Comparison of ENCODE assay signal across 20 mouse cellular contexts in genomic region chr10:24444572-24444971, GRCm38 (mm10).
A peak's percentile ranks its signal among the peaks of the same experiment; 100 is the strongest.
DNase-seq lines count a peak whose midpoint lies in the region; ATAC-seq and TF ChIP-seq lines count a peak whose summit lies in the region.
"Had no signal": no experiment of that assay in that cellular context is flagged by ENCODE, and none has a peak within 500 bp of the region (broad histone marks: within the 10 kb centered on the region; RNA-seq: fewer than 3 reads in every experiment).

No protein-coding gene starts in this region.

- H3K9ac ChIP-seq in heart, embryonic 12.5 days, result no peak overlapping the region
- no peak overlapping the region for H3K9ac ChIP-seq in hindbrain, embryonic 13.5 days
- H3K9ac ChIP-seq: forebrain, embryonic 15.5 days; limb, embryonic 13.5 days; liver, postnatal 0 days; midbrain, embryonic 12.5 days had no signal

- no peak overlapping the region for H3K4me2 ChIP-seq in heart, embryonic 12.5 days
- H3K4me2 ChIP-seq in hindbrain, embryonic 13.5 days, result no peak overlapping the region
- H3K4me2 ChIP-seq: forebrain, embryonic 15.5 days; limb, embryonic 13.5 days; midbrain, embryonic 12.5 days had no signal

- H3K9me3 ChIP-seq in heart, embryonic 12.5 days (replicated peaks), result no peaks in the 10 kb centered on the region
- no peaks in the 10 kb centered on the region for H3K9me3 ChIP-seq in hindbrain, embryonic 13.5 days
- H3K9me3 ChIP-seq: forebrain, embryonic 15.5 days; limb, embryonic 13.5 days; midbrain, embryonic 12.5 days had no signal

- H3K36me3 ChIP-seq in heart, embryonic 12.5 days, result no peaks in the 10 kb centered on the region
- no peaks in the 10 kb centered on the region for H3K36me3 ChIP-seq in hindbrain, embryonic 13.5 days
- H3K36me3 ChIP-seq: forebrain, embryonic 15.5 days; limb, embryonic 13.5 days; midbrain, embryonic 12.5 days had no signal

- no peak for TF ChIP-seq CTCF in gastrocnemius, adult 2 months (IDR thresholded peaks at IDR 0.05)

- ATAC-seq in heart, embryonic 12.5 days (ENCODE audit: insufficient number of reproducible peaks, low FRiP score), result no peak
- ATAC-seq in hindbrain, embryonic 13.5 days (ENCODE audit: low FRiP score), result no peak
- ATAC-seq: forebrain, embryonic 15.5 days; inflammation-experienced regulatory T-cells, adult 6 months; liver, postnatal 0 days had no signal

- no peaks in the 10 kb centered on the region for H3K27me3 ChIP-seq in heart, embryonic 12.5 days (replicated peaks)
- H3K27me3 ChIP-seq in hindbrain, embryonic 13.5 days, result no peaks in the 10 kb centered on the region
- H3K27me3 ChIP-seq: forebrain, embryonic 15.5 days; limb, embryonic 13.5 days; midbrain, embryonic 12.5 days had no signal

- H3K4me1 ChIP-seq in heart, embryonic 12.5 days (replicated peaks), result peaks cover 39% of the 10 kb centered on the region
- H3K4me1 ChIP-seq in hindbrain, embryonic 13.5 days (replicated peaks), result no peaks in the 10 kb centered on the region
- H3K4me1 ChIP-seq: forebrain, embryonic 15.5 days; midbrain, embryonic 12.5 days had no signal

- 23% methylated on average over 1 of the region's 1 CpGs for WGBS in heart, embryonic 12.5 days
- WGBS in hindbrain, embryonic 13.5 days, result 47% methylated on average over 1 of the region's 1 CpGs

- DNase-seq in gastrocnemius, adult 2 months, result no peak
- DNase-seq in gastrocnemius, adult 18-20 months (ENCODE audit: low spot score), result no peak
- peak; percentile 10 to 23 for DNase-seq in kidney, postnatal 4 days
- no peak for DNase-seq in kidney, adult 9 months
- DNase-seq in lung, postnatal 10 days, result peak; percentile 47
- DNase-seq in adrenal gland, adult 2 months, result no peak
- DNase-seq: adrenal gland, postnatal 36 days; cerebellum, postnatal 14 days; gastrocnemius, postnatal 10 days; liver, postnatal 0 days; retina, postnatal 1 day had no signal

- H3K4me3 ChIP-seq in gastrocnemius, adult 2 months, result no peak overlapping the region
- H3K4me3 ChIP-seq in heart, embryonic 12.5 days, result no peak overlapping the region
- no peak overlapping the region for H3K4me3 ChIP-seq in hindbrain, embryonic 13.5 days
- H3K4me3 ChIP-seq: erythroblast, embryonic 14.5 days; forebrain, embryonic 15.5 days; layer of hippocampus, adult 2 months; left cerebral cortex, adult 2 months; limb, embryonic 13.5 days; midbrain, embryonic 12.5 days had no signal

- intact Hi-C loops in gastrocnemius, adult 2 months (cut with DNase I), result no loop called here

- H3K27ac ChIP-seq in gastrocnemius, adult 2 months, result peak overlapping the region; percentile 65
- peak overlapping the region; percentile 44; the same call in 1 of the 2 replicates for H3K27ac ChIP-seq in heart, embryonic 12.5 days (ENCODE audit: poor library complexity, severe bottlenecking)
- no peak overlapping the region for H3K27ac ChIP-seq in hindbrain, embryonic 13.5 days
- H3K27ac ChIP-seq: forebrain, embryonic 15.5 days; layer of hippocampus, adult 2 months; left cerebral cortex, adult 2 months; limb, embryonic 13.5 days; midbrain, embryonic 12.5 days had no signal

Comparison
In these comparisons a context has a peak if more than half of its experiments do, and no peak if none do; other contexts are left out.
1. DNase-seq: peak in kidney, postnatal 4 days (2 of 2) and lung, postnatal 10 days (single experiment); none in gastrocnemius, adult 2 months (single experiment), gastrocnemius, adult 18-20 months (single experiment), kidney, adult 9 months (single experiment) and adrenal gland, adult 2 months (single experiment).